Mouse (Mus musculus) hematopoietic stem cell, adult 5-6 weeks (primary cell): ENCODE measurements at regions not wholly inside any gene's neighbourhood (a gene's known extent, or its start where the extent isn't known, plus 50 kb on each side); places are given as distances from the start of the nearest gene placed in this dataset.

Source experiments
- ATAC-seq, 2 experiments: fragments of 125-278 bp in 1 of 2; replicated peaks in 1 of 2; 2 replicates each; pipeline ENCODE4 v1.8.0; 2016 to 2017; ENCODE audit warnings: inconsistent platforms in 2 of 2, mild to moderate bottlenecking in 2 of 2, moderate number of reproducible peaks in 2 of 2, low read depth in 1 of 2, moderate TSS enrichment in 1 of 2; ENCODE audit not compliant: low FRiP score in 2 of 2, poor library complexity in 2 of 2, severe bottlenecking in 2 of 2, insufficient read depth in 1 of 2, low TSS enrichment in 1 of 2

- ATAC-seq: no peak
These were observed 56.5 kb downstream of the Tmsb4x start for GRCm38 (mm10) chrX:167152611-167153010.

DNA sequence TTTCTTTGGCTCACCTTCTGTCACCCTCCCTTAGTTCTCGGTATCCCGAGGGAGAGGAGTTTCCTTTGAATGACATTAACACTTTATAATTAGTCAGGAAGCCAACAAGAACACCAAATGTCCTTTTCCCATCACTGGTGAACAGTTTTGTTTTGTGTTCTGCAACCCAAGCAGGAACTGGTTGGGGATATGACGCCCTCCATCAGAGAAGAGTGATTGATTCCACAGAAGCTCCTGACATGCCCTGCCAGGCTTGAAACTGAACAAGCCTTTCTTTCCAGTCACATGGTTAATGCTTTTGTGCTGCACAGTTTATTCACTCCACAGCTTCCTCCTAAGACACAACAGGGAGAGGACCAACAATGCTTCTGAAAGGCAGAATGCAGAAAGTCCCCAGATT lies 57.8 kb downstream of the Tmsb4x start:
- no peak for ATAC-seq

- no peak for ATAC-seq
These were observed 59.7 kb downstream of the Tmsb4x start for GRCm38 (mm10) chrX:167149400-167149799.

DNA sequence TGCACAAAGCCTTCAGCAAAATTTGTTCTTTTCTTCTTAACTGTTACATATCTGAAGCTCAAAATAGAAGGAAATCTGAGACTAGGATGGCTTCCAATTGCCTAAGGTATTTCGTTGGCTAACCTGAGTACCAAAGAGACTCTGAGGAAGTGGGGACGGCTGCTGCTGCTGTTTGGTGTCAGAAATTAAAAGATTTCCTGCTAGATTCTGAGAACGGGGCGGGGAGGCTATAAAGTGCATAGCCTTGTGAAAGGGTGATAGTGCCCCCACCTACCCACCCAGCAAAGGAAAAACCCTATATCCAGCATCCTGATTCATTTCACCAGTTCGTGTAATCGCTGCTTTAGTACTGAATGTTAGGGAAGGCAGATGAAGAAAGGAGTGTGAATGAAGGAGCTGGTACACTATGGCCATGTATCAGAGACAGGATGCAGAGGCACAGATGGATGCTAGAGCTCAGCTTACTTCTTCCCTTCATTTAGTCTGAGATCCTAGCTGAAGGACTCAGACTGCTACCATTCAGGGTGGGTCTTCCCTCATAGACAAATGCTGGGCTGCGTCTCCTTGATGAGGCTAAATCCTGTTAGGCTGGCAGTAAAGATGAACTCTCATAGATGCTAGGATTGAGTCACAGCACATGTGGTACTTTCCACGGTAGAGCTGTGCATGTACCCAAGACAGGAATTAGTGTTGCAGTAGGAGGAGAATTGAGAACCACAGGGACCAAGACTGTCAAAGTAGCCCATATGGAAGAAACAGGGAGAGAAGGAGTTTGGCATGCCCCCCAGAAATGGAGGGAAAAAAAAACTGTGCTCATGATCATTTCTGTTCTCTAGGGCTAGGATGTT lies 62.4 kb downstream of the Tmsb4x start:
- ATAC-seq: no peak; a peak in 1 of 4 replicates

GRCm38 (mm10) chrX:167145508-167146182 lies 63.5 kb downstream of the Tmsb4x start:
- peak; percentile 32; a peak in 1 of 4 replicates for ATAC-seq

GRCm38 (mm10) chrX:167139110-167139509 lies 70.0 kb downstream of the Tmsb4x start:
- no peak for ATAC-seq

DNA sequence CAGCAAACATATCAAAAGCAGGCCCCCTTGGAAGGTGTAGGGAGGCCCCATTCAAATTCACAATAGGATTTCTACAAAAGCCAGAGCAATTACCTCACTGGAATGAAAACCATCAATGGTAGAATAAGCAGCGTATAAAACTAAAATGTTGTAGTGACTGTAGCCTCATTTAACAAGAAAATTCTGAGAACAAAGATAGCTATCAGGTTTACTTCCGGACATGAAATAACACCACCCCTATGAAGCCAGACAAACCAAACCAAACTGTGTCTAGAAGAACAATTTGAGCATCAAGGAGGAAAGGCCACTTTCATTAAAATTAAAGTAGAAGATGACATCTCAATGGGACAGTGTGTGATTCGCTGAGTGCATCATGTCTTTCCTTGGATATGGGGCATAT lies 74.9 kb downstream of the Tmsb4x start:
- ATAC-seq: no peak

DNA sequence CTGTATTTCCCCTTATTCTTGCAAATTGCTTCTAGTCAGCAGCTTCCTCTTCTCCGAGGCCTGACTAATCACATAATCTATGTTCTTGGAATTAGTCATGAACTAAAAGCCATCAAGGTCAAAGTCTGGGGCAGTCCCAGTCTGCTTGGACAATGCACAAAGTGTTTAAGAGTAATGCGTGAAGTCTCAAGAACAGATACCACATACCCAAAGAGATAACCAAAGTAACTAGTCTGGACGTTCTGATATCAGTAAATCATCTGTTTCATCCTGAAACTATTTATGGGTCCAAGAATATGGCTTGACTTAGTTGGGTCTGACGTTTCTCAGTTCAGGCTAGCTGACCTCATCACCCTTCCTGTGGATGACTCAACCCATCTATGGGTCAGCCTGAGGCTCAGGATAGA lies 76.1 kb downstream of the Tmsb4x start:
- ATAC-seq: no peak

- no peak for ATAC-seq
These were observed 77.8 kb downstream of the Tmsb4x start for GRCm38 (mm10) chrX:167131317-167131716.

DNA sequence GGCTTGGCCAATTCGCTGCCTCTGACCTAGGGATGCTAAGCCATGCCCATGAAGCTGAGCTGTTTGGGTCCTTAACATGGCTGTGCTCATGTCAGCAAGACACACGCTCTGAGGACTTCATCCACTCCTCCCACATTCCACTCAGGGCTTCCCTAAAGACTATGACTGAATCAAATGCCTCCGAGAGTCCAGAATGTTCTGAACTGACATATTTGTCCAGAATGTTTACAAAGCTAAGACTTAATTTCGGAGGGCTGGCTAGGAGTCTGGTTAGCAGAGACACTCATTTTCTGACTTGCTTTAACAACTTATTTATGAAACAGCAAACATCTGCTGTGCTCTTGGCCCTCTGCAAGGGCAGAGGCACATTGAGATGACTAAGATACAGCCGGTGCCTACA lies 78.5 kb downstream of the Tmsb4x start:
- ATAC-seq: no peak

- ATAC-seq: no peak
These were observed 89.8 kb downstream of the Tmsb4x start for GRCm38 (mm10) chrX:167119288-167119687.

- ATAC-seq: no peak
These were observed 94.0 kb downstream of the Tmsb4x start for GRCm38 (mm10) chrX:167115096-167115495.

GRCm38 (mm10) chrX:167111059-167111871 lies 97.8 kb downstream of the Tmsb4x start:
- peak; percentile 39 to 51; a peak in 3 of 4 replicates for ATAC-seq

GRCm38 (mm10) chrX:167108356-167108755 lies 100.8 kb downstream of the Tmsb4x start:
- ATAC-seq: peak; percentile 31 to 46; a peak in 2 of 4 replicates

DNA sequence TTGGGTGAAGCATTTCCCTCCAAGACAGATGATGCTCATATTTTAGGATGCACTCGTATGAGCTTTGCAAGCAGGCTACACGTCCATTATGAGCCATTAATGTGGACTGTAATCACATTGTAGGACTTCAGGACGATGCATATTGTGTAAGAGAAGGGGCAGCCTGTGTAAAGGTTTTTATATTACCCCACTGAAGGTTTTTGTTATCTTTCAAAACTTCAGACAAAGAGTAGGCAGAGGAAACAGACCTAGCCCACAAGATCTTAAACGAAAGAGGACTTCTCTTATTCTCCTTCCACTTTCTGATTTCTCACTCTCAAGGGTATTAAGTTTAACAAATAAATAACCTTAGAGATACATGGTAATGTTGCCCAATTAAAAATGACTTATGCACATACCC lies 101.6 kb downstream of the Tmsb4x start:
- ATAC-seq: 0 out of 4 replicates have a peak, but pooled peaks of 1 of the 2 experiments have one; percentile 13

- ATAC-seq: no peak
These were observed 103.1 kb downstream of the Tmsb4x start for GRCm38 (mm10) chrX:167105931-167106417.

- no peak for ATAC-seq
These were observed 103.8 kb downstream of the Tmsb4x start for GRCm38 (mm10) chrX:167105354-167105753.

GRCm38 (mm10) chrX:167104247-167104621 lies 104.9 kb downstream of the Tmsb4x start:
- ATAC-seq: no peak
